Mouse (Mus musculus) heart, postnatal 0 days (tissue): ENCODE measurements at regions not wholly inside any gene's neighbourhood (a gene's known extent, or its start where the extent isn't known, plus 50 kb on each side); places are given as distances from the start of the nearest gene placed in this dataset.

ENCODE experiments used
- ATAC-seq: fragments of 200-750 bp; cut with Nextera tagmentation; 2 replicates; pipeline ENCODE4 v1.8.0; 2017; ENCODE audit warnings: low read depth, moderate number of reproducible peaks, moderate library complexity; ENCODE audit not compliant: insufficient read depth
- DNase-seq: peaks from one replicate; pipeline ENCODE4 v3.0.0-alpha.2; 2016; ENCODE audit warnings: low spot score
- H3K27ac ChIP-seq: fragments of 300-500 bp; sonication (generic); 2 replicates; pipeline ENCODE4 v1.5.1; 2014; ENCODE audit warnings: low read depth, mild to moderate bottlenecking
- H3K27me3 ChIP-seq: fragments of 300-500 bp; sonication (generic); 2 replicates; pipeline ENCODE4 v1.6.1; 2014; ENCODE audit warnings: low read length, mixed read lengths; ENCODE audit not compliant: control insufficient read depth, insufficient read depth
- H3K36me3 ChIP-seq: fragments of 300-500 bp; sonication (generic); replicated peaks from 2 replicates; pipeline ENCODE4 v1.6.1; 2014; ENCODE audit warnings: low read length, mixed read lengths; ENCODE audit not compliant: control insufficient read depth, insufficient read depth
- H3K4me1 ChIP-seq: fragments of 300-500 bp; sonication (generic); 2 replicates; pipeline ENCODE4 v1.6.1; 2014; ENCODE audit warnings: antibody characterized with exemption; ENCODE audit not compliant: control insufficient read depth, insufficient read depth
- H3K4me2 ChIP-seq: fragments of 300-500 bp; sonication (generic); 2 replicates; pipeline ENCODE4 v1.6.1; 2014; ENCODE audit warnings: low read depth, mild to moderate bottlenecking, low read length, moderate library complexity
- H3K4me3 ChIP-seq: fragments of 300-500 bp; sonication (generic); 2 replicates; pipeline ENCODE4 v1.5.1; 2014; ENCODE audit warnings: low read depth, low read length
- H3K9ac ChIP-seq: fragments of 300-500 bp; sonication (generic); replicated peaks from 2 replicates; pipeline ENCODE4 v1.6.1; 2014; ENCODE audit warnings: low read depth, low read length, mixed read lengths
- H3K9me3 ChIP-seq: fragments of 300-500 bp; sonication (generic); replicated peaks from 2 replicates; pipeline ENCODE4 v1.6.1; 2016; ENCODE audit warnings: low read length; ENCODE audit not compliant: control insufficient read depth
- CTCF ChIP-seq: IDR thresholded peaks from 2 replicates; pipeline ENCODE4 v1.5.1; 2016; ENCODE audit warnings: antibody characterized with exemption, control low read depth, low read depth
- EP300 ChIP-seq: IDR thresholded peaks from 2 replicates; pipeline ENCODE4 v1.6.1; 2016; ENCODE audit warnings: antibody characterized with exemption, low read depth
- WGBS: fragments of 180-500 bp; shearing (Covaris S2); extraction: QIAGEN DNeasy Blood & Tissue Kit; methylation state at CpG from one replicate; pipeline ENCODE4 v1.1.7; 2014; 5-methylcytosine and 5-hydroxymethylcytosine counted together

DNA sequence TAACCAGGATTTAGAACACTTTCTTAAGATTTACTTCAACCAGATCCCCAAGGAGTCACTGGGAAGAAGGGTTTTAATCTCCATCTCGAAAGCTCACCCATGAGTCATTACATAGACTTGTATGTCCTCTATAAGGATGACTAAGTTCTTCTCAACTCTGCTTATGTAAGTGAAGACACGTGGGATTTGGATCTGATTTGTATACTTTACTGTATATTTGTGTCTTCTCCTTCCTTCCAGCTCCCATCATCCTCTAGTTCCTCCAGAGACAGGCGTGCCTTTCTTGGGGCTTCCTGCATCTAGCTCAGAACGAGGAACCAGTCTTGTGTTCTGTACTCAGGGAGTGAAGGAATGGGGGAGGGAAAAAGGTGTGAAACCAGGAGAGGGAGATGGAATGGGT lies 127.5 kb upstream of the Rnaseh2b start:
- Histone ChIP-seq H3K27me3 (no peaks in the 10 kb centered on the region), H3K9me3 (no peaks in the 10 kb centered on the region), H3K36me3 (no peaks in the 10 kb centered on the region), H3K4me2 (no peak overlapping the region), H3K9ac (no peak overlapping the region), H3K27ac (no peak overlapping the region), H3K4me1 (peaks cover 28% of the 10 kb centered on the region), H3K4me3 (no peak overlapping the region)
- no peak for ATAC-seq
- 75% methylated on average over 4 of the region's 4 CpGs for WGBS
- DNase-seq: no peak
- TF ChIP-seq CTCF (no peak), EP300 (no peak)

DNA sequence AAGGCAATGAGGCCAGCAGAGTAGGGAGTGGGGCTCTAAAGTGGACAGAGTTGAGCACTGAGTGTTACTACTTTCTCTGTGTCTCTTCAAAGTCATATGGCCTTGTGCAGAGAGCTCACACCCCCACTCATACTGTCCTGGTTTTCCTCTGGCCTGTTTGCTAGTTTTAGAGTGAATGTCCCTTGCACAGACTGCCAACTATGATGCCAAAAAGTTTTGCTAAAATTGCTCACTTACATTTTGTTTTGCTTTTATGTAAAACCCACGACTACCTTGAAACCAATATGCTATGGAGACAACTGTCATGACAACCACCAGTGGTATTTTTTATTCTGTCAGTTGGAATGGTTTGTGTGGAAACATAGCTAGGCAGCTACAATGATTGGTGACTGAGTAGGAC lies 126.4 kb upstream of the Rnaseh2b start:
- WGBS: 83% methylated on average over 1 of the region's 1 CpGs
- Histone ChIP-seq H3K27ac (no peak overlapping the region), H3K4me3 (no peak overlapping the region), H3K4me2 (no peak overlapping the region), H3K4me1 (peaks cover 37% of the 10 kb centered on the region), H3K9ac (no peak overlapping the region), H3K36me3 (no peaks in the 10 kb centered on the region), H3K27me3 (no peaks in the 10 kb centered on the region), H3K9me3 (no peaks in the 10 kb centered on the region)
- TF ChIP-seq CTCF: no peak
- TF ChIP-seq EP300: no peak
- DNase-seq (no peak), ATAC-seq (no peak)

DNA sequence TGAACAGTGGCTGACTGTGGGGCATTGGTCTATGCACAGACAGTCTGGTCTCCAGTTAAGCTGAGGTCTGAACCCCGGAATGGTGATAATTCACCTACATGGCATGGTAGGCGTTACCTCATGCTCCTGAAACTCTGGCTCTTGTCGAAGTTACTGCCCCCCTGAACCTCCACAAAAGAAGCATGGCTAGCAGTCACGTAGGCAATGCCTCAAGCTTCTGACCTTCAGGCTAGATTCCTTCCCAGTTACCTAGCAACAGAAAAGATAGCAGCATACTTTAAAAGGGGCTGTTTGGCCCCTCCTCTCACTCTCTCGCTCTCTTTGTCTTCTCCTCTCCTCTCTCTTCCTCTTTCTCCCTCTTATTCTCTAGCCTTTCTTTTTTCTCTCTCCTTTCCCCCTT lies 125.8 kb upstream of the Rnaseh2b start:
- WGBS: 17% methylated on average over 5 of the region's 5 CpGs
- Histone ChIP-seq H3K4me3 (no peak overlapping the region), H3K9me3 (no peaks in the 10 kb centered on the region), H3K27me3 (no peaks in the 10 kb centered on the region), H3K36me3 (no peaks in the 10 kb centered on the region), H3K9ac (no peak overlapping the region), H3K4me2 (no peak overlapping the region), H3K4me1 (peaks cover 37% of the 10 kb centered on the region), H3K27ac (no peak overlapping the region)
- no peak for TF ChIP-seq CTCF
- TF ChIP-seq EP300: no peak
- DNase-seq (no peak), ATAC-seq (no peak)

DNA sequence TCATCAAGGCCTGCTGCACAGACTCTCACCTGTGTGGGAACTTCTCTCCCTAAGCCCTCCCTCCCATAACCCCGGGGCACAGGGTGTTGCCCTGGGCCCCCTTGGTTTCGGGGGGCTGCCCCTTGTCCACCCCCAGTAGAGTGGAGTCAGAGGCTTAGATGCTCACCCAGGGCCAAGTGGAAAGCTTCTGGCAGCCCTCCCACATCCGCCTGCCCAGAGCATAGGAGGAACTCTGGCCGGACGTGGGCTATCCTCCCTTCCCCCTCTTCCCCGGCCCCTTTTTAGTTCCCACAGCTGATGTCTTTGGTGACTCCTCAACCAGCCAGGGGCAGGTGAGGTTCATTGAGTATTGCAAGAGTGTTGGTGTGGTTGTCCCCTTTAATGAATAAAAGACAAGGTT lies 125.3 kb upstream of the Rnaseh2b start:
- Histone ChIP-seq H3K27me3 (no peaks in the 10 kb centered on the region), H3K36me3 (no peaks in the 10 kb centered on the region), H3K27ac (no peak overlapping the region), H3K9me3 (no peaks in the 10 kb centered on the region), H3K4me2 (no peak overlapping the region), H3K4me3 (no peak overlapping the region), H3K4me1 (peaks cover 37% of the 10 kb centered on the region), H3K9ac (no peak overlapping the region)
- WGBS: 41% methylated on average over 6 of the region's 6 CpGs
- ATAC-seq (no peak), DNase-seq (no peak)
- TF ChIP-seq CTCF: no peak
- TF ChIP-seq EP300: no peak

DNA sequence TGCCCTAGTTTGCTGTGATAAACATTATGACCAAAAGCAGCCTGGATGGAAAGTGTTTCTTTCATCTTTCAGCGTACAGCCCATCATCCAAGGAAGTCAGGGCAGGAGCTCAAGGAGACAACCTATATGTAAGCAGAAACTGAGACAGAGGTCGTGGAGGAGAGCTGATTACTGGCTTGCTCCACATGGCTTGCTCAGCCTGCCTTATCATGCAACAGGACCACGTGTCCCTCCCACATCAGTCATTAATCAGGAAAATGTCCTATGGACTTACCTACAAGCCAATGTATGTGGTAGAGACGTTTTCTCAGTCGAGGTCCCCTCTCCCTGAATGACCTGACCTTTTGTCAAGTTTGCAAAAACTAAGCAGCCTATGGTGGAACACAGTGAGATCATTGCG lies 123.7 kb upstream of the Rnaseh2b start:
- H3K4me3 ChIP-seq: no peak overlapping the region
- 43% methylated on average over 6 of the region's 6 CpGs for WGBS
- no peak overlapping the region for H3K4me2 ChIP-seq
- no peaks in the 10 kb centered on the region for H3K36me3 ChIP-seq
- H3K4me1 ChIP-seq: peaks cover 42% of the 10 kb centered on the region
- no peak overlapping the region for H3K9ac ChIP-seq
- DNase-seq (no peak), ATAC-seq (no peak)
- TF ChIP-seq CTCF (no peak), EP300 (no peak)
- H3K27me3 ChIP-seq: no peaks in the 10 kb centered on the region
- no peaks in the 10 kb centered on the region for H3K9me3 ChIP-seq
- no peak overlapping the region for H3K27ac ChIP-seq

DNA sequence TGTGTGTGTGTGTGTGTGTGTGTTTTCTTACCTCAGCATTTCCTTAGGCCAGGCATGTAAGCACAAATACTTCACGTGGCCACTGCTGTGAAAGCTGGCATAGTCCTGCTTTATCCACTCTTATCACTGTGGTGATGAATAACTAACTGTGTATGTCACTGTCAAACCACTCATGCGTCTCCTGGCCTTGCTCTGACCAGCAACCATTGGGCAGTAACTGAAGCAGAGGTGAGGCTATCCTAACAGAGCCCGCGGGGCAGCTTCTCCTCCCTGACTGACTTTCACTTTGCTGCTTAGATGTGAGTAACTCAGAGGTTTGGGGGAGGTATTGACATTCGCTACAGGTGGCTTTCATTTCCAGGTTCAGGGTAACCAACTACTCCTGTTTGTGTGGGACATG lies 122.0 kb upstream of the Rnaseh2b start:
- H3K4me1 ChIP-seq: peaks cover 59% of the 10 kb centered on the region
- H3K27ac ChIP-seq: no peak overlapping the region
- H3K4me2 ChIP-seq: no peak overlapping the region
- WGBS: 43% methylated on average over 5 of the region's 5 CpGs
- H3K27me3 ChIP-seq: no peaks in the 10 kb centered on the region
- H3K9me3 ChIP-seq: no peaks in the 10 kb centered on the region
- ATAC-seq: peak; percentile 34; the same call in 1 of the 2 replicates
- no peak overlapping the region for H3K9ac ChIP-seq
- no peak for DNase-seq
- TF ChIP-seq EP300: no peak
- TF ChIP-seq CTCF: no peak
- H3K36me3 ChIP-seq: no peaks in the 10 kb centered on the region
- H3K4me3 ChIP-seq: no peak overlapping the region
